Mouse (Mus musculus) Patski (cell line): ENCODE measurements around the gene Slc30a3. TPM values are rescaled to one million over a fixed set of nuclear protein-coding genes. Genes with fewer than 3 reads are reported as not detected.
"Not testable (repeated sequence)": the region's sequence is repeated elsewhere in the genome, so short reads cannot be mapped to it uniquely, and the experiment has no call there.

ENCODE experiments used
- ATAC-seq: fragments of 100-300 bp; one replicate; pipeline ENCODE4 v1.8.0; 2021
- CTCF ChIA-PET: fragments of 350-600 bp; sonication (Branson Sonifier 250); formaldehyde crosslinking; loops from one replicate; lab custom pipeline; 2022; ENCODE audit warnings: inconsistent platforms; lab: Charles Lee
- POLR2A ChIA-PET: fragments of 350-600 bp; sonication (Branson Sonifier 250); formaldehyde crosslinking; loops from one replicate; lab custom pipeline; 2022; ENCODE audit warnings: antibody characterized with exemption, inconsistent platforms; lab: Charles Lee
- DNase-seq: peaks from one replicate; pipeline ENCODE4 v3.0.0-alpha.2; 2011; ENCODE audit warnings: low read depth, low spot score
- H3K27me3 ChIP-seq: fragments of 371-371 bp; one replicate; pipeline ENCODE4 v1.5.1; 2021
- CTCF ChIP-seq: fragments of 100-300 bp; IDR thresholded peaks from one replicate; pipeline ENCODE4 v1.5.1; 2021
- in situ Hi-C: fragments of 300-500 bp; cut with MboI; formaldehyde crosslinking; loops from 3 replicates; pipeline ENCODE4 v1.11.1; 2018; ENCODE audit warnings: low pct_unique_long_range_greater_than_20kb, mixed read lengths
- polyA plus RNA-seq: library from polyadenylated mRNA; unstranded; gene quantifications from one replicate; pipeline ENCODE4 v1.2.3, GENCODE M21; 2021

The Slc30a3 gene
- polyA plus RNA-seq, 1 experiment from 2014 or later, result 0.06 TPM

DNA sequence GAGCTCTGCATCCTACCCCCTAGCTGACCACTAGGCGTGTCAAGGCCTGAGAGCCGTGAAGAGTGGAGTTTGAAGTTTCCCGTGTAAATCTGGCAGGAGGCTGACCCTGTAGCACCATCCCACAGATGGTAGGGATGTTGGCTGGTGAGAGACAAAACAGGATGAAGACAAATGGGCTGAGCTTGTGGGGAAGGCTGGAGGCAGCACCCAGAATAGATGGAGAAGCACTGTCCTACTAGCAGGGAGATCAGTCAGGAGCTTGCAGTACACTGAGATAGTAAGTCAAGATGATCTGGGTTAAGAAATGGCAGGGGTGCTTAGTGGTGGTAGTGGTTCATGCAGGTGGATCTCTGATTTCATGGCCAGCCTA, 27.3 kb downstream of the Slc30a3 start:
- POLR2A ChIA-PET, result no interaction called here
- TF ChIP-seq CTCF, result no peak
- in situ Hi-C loops, result no loop called here

DNA sequence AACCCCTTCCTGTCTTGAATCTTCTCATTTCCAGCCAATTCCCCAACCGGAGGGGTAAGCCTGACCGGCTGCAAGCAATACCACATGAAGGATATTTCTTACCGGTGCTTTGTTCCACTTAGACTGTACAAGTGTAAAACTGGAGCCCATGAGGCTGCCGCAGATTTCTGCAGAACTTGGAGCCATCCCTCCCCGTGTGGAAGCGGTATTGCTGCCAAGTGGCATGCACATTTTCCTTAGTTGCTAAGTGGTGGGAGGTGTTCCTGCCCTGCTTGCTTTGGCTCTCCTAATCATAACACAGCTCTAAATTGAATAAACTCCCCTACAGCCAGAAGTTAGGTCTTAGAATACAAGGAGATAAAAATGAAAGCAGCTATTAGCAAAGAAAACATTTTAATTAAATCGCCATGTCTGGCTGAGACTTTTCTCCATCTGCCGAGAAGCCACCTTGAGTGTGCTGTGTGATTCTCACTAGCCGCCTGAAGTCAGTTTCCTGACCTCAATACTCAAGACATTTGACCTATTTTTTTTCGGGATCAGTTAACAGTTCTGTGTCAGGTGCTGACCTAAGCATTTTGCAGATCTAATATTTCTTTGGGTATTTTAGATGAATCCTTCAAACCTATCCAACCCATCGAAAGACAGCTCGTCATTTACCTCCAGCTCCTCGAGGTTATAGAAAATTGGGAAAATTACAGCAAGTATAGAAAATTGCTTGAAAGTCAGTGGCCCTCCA, 27.8 kb downstream of the Slc30a3 start:
- ChIA-PET POLR2A (no interaction called here), CTCF (interaction anchor here (0.8 to 3.3 kb wide), 3 partner anchors 8 to 32 kb away, joined by 3 to 15 read pairs (median 3); no protein-coding TSS in a partner anchor)
- TF ChIP-seq CTCF, result no peak
- no peaks in the 10 kb centered on the region for H3K27me3 ChIP-seq
- ATAC-seq, result no peak
- no peak for DNase-seq
- in situ Hi-C loops, result no loop called here

More for the DNA sequence above, 27.3 kb downstream of the Slc30a3 start:
- CTCF ChIA-PET, result interaction anchor here (0.8 to 3.3 kb wide), 3 partner anchors 9 to 31 kb away, joined by 3 to 15 read pairs (median 3); no protein-coding TSS in a partner anchor
- H3K27me3 ChIP-seq, result no peaks in the 10 kb centered on the region
- DNase-seq, result no peak
- no peak for ATAC-seq

DNA sequence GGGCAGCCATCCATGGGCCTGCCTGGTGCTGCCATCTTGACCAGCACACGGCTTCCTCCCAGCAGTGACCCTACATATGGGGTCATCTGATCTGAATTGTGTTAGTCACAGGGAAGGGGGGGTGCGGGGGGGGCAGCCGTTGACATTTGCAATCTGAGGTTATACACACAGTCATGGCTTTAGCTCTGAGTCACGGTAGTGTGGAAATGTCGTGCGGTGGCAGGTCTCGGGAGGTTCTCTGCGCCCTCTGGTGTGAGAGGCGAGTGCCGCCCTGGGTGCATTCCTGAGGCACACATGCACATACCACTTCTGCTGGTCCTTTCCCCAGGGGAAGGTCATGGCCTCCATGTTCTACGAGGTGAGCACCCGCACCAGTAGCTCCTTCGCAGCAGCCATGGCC, 31.7 kb downstream of the Slc30a3 start:
- ChIA-PET CTCF (no interaction called here), POLR2A (no interaction called here)
- in situ Hi-C loops, result no loop called here
- TF ChIP-seq CTCF, result no peak
- no peak for DNase-seq
- H3K27me3 ChIP-seq, result no peaks in the 10 kb centered on the region
- ATAC-seq, result no peak

DNA sequence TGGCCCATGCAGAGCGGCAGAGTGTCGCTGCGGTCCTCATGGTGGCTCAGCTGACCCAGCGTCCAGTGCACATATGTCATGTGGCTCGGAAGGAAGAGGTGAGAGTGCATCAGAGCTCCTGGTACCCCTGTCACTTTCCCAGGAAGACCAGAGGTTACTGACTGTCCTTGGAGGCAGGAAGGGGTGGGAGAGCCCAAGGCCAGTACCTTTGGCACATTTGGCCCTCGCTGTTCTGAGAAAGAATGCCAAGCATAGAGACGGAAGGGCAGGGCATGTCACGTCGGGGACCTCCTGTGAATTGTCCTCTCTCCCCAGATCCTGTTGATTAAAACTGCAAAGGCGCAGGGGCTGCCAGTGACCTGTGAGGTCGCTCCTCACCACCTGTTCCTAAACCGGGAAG, 34.9 kb downstream of the Slc30a3 start:
- no peak for ATAC-seq
- DNase-seq, result no peak
- no peak for TF ChIP-seq CTCF
- no peaks in the 10 kb centered on the region for H3K27me3 ChIP-seq
- ChIA-PET CTCF (interaction anchor here (1.9 kb wide), 1 partner anchor 11 kb away, joined by 5 read pairs; no protein-coding TSS in a partner anchor), POLR2A (no interaction called here)
- in situ Hi-C loops, result no loop called here

DNA sequence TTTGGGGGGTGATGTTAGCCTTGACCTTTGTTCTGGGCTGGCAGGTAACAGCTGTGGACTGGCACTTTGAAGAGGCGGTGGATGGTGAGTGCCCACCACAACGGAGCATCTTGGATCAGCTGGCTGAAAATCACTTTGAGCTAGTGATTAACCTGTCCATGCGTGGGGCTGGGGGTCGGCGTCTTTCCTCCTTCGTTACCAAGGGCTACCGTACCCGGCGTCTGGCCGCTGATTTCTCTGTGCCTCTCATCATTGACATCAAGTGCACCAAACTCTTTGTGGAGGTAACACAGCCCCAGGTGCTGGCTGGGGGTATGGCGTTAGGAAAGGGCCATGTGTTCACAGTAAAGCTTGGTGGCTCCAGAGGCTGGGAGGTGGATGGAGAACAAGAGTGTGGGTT, 36.2 kb downstream of the Slc30a3 start:
- TF ChIP-seq CTCF, result no peak
- in situ Hi-C loops, result no loop called here
- H3K27me3 ChIP-seq, result no peaks in the 10 kb centered on the region
- no peak for DNase-seq
- ATAC-seq, result no peak
- CTCF ChIA-PET, result interaction anchor here (1.2 to 1.9 kb wide), 3 partner anchors 9 to 10 kb away, joined by 3 to 5 read pairs (median 3); no protein-coding TSS in a partner anchor
- POLR2A ChIA-PET, result no interaction called here

DNA sequence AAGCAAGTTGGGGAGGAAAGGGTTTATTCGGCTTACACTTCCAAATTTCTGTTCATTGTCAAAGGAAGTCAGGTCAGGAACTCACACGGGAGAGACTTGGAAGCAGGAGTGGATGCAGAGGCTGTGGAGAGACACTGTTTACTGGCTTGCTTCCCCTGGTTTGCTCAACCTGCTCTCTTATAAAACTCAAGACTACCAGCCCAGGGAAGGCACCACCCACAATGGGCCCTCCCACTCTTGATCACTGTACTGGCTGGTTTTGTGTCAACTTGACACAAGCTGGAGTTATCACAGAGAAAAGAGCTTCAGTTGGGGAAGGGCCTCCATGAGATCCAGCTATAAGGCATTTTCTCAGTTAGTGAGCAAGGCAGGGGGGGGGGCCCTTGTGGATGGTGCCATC, 37.0 kb downstream of the Slc30a3 start:
- DNase-seq, result no peak
- TF ChIP-seq CTCF, result no peak
- in situ Hi-C loops, result no loop called here
- CTCF ChIA-PET, result interaction anchor here (2.7 kb wide), 1 partner anchor 10 kb away, joined by 15 read pairs; no protein-coding TSS in a partner anchor
- ATAC-seq, result no peak
- no peaks in the 10 kb centered on the region for H3K27me3 ChIP-seq
- POLR2A ChIA-PET, result no interaction called here

DNA sequence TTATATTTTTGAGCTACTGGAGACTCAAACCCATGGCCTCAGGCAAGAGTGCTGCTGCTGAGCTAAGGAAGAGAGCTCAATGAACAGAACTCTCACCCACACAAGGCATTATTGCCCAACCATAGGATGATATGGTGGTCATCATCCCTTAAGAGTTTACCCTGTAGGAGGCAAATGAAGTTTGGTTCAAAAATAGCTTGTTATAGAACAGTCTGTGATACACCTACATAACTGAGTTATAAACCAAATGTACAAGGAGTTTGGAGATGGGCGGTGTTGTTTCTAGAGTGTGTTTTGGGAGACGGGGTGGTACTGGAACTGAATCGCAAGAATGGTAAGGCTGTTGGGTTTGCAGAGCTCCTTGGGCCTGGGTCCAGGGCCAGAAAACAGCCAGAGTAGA, 38.2 kb downstream of the Slc30a3 start:
- POLR2A ChIA-PET, result no interaction called here

DNA sequence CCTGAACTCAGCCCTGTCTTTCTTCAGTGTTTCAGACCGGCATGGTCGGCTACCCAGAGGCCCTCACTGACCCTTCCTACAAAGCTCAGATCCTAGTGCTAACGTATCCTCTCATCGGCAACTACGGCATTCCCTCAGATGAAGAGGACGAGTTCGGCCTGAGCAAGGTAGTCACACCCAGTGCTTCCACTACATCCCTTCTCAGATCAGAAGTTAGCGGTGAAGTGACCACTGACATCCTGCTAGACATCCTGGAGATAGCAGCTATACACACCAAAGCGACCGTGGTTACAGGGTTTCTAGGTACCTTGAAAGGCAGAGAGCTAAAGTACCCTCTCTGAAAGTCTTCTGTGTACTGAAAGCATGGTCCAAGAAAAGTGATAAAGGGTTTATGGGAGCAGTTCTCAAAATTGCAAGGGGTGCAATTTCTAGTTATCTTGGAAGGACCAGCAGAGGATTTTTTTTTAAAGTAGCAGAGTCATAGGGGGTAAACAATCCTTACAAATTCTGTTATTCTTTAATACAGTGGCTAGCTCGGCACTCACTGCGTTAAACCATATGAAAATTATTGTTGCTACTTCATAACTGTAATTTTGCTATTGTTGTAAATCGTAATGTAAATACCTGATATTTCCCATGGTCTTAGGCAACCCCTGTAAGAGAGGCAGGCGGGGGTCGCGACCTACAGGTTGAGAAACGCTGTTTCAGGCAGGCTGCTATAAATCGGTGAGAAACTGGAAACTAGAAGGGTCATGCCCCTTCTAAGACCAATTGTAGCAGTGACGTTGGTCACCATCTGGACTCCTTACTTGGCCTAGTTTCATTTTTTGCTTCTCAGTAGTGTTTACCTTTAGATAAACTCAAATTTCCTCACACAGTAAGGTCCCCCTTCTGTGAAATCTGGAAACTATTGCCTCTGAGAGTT, 52.6 kb downstream of the Slc30a3 start:
- CTCF ChIA-PET, result interaction anchor here (0.7 to 1.5 kb wide), 4 partner anchors 10 to 91 kb away, joined by 3 read pairs; no protein-coding TSS in a partner anchor
- in situ Hi-C loops, result no loop called here
- no peak for TF ChIP-seq CTCF
- no peaks in the 10 kb centered on the region for H3K27me3 ChIP-seq
- no peak for DNase-seq
- ATAC-seq, result peak; percentile 10
- POLR2A ChIA-PET, result interaction anchor here (1.0 to 1.2 kb wide), 2 partner anchors 20 to 96 kb away, joined by 3 read pairs; no protein-coding TSS in a partner anchor

More for the DNA sequence above, 38.2 kb downstream of the Slc30a3 start:
- CTCF ChIA-PET, result interaction anchor here (1.1 to 2.7 kb wide), 4 partner anchors 11 to 16 kb away, joined by 3 to 15 read pairs (median 3); partner anchors contain the start of gene Cad
- ATAC-seq (no peak), DNase-seq (no peak)
- TF ChIP-seq CTCF, result no peak
- no peaks in the 10 kb centered on the region for H3K27me3 ChIP-seq
- in situ Hi-C loops, result no loop called here

DNA sequence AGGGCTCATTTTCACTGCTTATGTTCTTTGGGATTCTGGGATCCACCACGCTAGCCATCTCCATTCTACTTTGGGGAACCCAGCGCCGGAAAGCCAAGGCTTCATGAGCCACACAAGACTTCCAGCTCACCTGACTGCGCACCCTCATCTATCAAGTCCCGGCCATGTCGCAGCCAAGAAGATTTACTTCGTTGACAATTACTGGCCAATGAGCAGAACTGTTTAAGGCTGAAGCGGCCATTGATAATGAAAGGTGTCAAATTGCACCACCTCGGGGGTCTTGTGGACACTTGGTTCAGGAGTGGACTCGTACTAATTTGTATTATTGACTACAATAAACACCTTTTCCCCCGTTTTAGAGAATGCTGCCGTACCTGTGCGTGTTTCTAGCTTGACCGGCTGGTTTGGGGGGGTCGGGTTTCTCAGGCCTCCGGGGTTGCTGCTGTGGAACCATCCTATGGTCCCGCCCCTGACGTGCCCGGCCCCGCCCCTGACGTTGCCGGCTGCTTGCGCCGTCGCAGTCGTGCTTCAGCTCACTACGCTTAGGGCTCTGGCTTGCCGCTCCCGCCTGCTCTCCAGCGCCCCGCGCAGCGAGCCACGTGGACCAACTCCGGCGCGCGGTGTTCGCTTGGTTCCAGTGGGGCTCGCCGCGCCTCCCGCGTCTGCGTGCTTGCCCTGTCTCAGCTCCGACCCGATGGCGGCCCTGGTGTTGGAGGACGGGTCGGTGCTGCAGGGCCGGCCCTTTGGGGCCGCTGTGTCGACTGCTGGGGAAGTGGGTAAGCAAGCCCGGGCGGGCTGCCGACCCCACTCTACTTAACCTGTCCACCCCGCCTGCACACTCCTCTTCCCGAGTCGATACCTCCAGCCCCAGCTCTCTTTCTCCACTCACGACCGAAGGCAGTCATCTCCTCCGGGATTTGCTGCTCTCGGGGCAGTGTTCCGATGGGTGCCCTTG, 53.5 kb downstream of the Slc30a3 start, which contains the start of gene Cad:
Gene Cad, plus strand, starts transcription at position 520 of the 955 bp plus-strand sequence.
- TF ChIP-seq CTCF, result no peak
- in situ Hi-C loops, result no loop called here
- POLR2A ChIA-PET, result interaction anchor here (1.0 to 1.2 kb wide), 3 partner anchors 21 to 140 kb away, joined by 3 read pairs; no protein-coding TSS in a partner anchor
- H3K27me3 ChIP-seq, result no peaks in the 10 kb centered on the region
- ATAC-seq (peak; percentile 94), DNase-seq (peak; percentile 51)
- CTCF ChIA-PET, result interaction anchor here (0.9 to 1.5 kb wide), 4 partner anchors 9 to 90 kb away, joined by 3 read pairs; no protein-coding TSS in a partner anchor

DNA sequence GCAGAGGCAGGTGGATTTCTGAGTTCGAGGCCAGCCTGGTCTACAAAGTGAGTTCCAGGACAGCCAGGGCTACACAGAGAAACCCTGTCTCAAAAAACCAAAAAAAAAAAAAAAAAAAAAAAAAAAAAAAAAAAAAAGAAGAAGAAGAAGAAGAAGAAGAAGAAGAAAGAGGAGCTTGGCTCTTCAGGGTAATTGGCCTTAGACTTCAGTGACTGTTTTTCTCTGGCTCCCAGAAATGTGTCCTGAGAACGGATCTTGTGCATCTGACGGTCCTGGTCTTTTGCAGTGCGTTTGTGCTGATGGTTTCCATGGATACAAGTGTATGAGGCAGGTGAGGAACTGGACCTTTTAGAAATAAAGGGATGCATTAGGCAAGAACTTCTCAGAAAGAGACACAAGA, 54.3 kb downstream of the Slc30a3 start:
- ChIA-PET POLR2A (interaction anchor here (1.2 kb wide), 1 partner anchor 141 kb away, joined by 3 read pairs; no protein-coding TSS in a partner anchor), CTCF (interaction anchor here (1.1 to 2.0 kb wide), 3 partner anchors 16 to 89 kb away, joined by 3 to 5 read pairs (median 3); no protein-coding TSS in a partner anchor)
- in situ Hi-C loops, DNase-seq, H3K27me3 ChIP-seq, ATAC-seq: not testable (repeated sequence)
